Mouse (Mus musculus) subcutaneous adipose tissue, adult 2 months (tissue): Measurements from ENCODE around the gene Scgb1b24. TPM values are rescaled to one million over a fixed set of nuclear protein-coding genes. Genes with fewer than 3 reads are reported as not detected.

Source experiments
- polyA plus RNA-seq: library from polyadenylated mRNA; depleted of rRNA; stranded (reverse); fragments of >200 nt; gene quantifications from 2 replicates; pipeline ENCODE4 v1.2.3, GENCODE M21; 2012; ENCODE audit warnings: low replicate concordance; rRNA removed

The Scgb1b24 gene
- polyA plus RNA-seq = not detected in 2 replicates

DNA sequence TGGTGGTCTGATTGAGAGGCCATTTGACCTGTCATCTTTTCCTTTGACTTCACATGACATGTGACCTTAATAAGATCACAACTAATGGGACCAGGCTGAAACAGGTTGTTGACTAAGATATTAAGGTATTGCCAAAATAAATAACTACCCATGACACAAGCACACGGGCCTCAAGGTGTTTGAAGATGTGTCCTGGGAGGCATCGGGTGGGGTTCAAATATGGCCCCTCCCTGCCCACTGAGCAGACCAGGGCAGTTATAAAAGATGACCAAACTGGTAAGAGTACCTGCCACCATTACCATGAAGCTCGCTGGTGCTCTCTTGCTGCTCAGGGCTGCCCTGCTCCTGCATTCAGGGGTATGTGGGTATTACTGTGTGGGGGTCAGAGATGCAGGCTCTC lies at the start of gene Scgb1b24:
Scgb1b24 (plus strand) TSS at position 301 of the 400 bp plus-strand sequence.

DNA sequence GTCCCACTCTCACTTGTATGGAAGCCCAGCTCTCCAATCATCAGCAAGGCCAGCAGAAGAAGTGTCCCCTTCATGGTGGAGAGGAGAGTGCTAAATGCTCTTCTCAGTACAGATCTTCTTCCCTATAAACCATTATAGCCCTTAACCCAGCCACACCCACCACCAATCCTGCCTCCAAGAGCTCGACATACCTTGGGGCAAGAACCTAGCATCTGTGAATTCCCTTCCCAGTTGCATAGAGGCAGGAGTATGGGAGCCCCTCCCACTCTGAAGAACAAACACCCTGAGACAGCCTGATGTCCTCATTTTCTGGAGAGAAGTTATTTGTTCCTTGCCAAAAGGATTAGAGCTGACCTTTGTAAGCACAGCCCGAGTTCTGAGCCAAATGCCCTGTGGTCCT lies 4.4 kb upstream of the Scgb1b24 start, which contains the start of gene Scgb2b24:
Scgb2b24 (minus strand) TSS at position 101 of the 400 bp plus-strand sequence.

Other genes starting within 250 kb of the Scgb1b24 start
- gene Scgb2b21, start 223.3 kb upstream of the Scgb1b24 start, polyA plus RNA-seq = not detected in 2 replicates
- gene Scgb2b24, start 4.5 kb upstream of the Scgb1b24 start, polyA plus RNA-seq = not detected in 2 replicates
- not detected in 2 replicates for gene Scgb2b26, start 201.2 kb downstream of the Scgb1b24 start, polyA plus RNA-seq